Mouse (Mus musculus): Measurements from ENCODE around the gene Hnrnpr.

Hnrnpr gene

GRCm38 (mm10) chr4:136401806-136402205 is 91.1 kb downstream of the Hnrnpr start:
- DNase-seq (ENCODE audit: low spot score in 2 of 2), result no peak

- DNase-seq (ENCODE audit: low spot score in 2 of 2), result no peak
Observed at GRCm38 (mm10) chr4:136407831-136408230, 97.1 kb downstream of the Hnrnpr start.
